Mouse (Mus musculus): ENCODE measurements around the gene Tceanc2.
A peak's percentile ranks its signal among the peaks of the same experiment; 100 is the strongest.

Gene Tceanc2

DNA sequence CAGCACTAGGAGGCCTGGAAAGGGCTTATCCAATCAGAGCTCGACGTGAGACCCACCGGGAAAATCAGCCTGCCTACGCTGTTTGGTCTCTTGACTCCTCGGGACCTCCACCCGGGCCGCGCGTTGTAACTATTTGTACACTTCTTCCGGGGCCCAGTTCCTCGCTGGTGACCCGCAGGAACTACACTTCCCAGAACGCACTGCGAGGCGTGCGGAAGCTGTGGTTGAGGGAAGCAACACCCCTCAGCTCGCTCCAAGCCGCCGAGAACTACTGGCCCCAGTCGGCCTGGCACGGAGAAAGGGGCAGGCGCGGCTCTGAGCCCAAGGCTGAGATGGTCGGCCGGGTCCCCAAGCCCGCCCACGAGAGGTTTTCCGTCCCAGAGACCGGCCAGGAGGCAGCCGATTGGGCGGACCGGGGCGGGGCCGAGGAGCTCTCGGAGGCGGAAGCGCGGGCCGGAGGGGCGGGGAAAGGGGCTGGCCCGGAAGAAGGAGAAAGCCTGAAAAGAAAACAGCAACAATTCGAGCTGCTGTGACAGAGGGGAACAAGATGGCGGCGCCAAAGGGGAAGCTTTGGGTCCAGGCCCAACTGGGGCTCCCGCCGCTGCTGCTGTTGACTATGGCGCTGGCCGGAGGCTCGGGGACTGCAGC is 610 bp downstream of the Tceanc2 start, which contains the start of gene Tmem59:
Gene Tmem59, plus strand, starts transcription at position 218 of the 648 bp plus-strand sequence.
- peak; percentile 98 for DNase-seq (ENCODE audit: low spot score)

DNA sequence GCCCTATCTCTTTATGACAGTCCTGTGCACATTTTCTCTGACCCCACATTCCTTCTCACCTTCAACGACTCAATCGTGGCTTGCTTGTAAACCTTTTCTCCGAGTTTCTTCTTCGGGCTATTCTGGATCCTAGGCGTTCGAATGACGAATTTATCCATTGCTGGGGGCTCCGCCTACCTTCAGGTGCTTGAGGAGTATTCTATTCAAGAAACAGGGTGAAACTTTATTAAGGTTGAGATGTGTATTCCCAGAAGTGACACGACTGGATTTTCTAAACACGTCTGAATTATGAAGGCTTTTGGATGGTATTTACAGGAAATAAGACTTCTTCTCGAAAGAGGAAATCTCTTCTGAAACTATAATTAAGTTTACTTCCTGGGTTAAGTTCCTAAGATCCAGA is 1.4 kb downstream of the Tceanc2 start:
- DNase-seq (ENCODE audit: low spot score): no peak

DNA sequence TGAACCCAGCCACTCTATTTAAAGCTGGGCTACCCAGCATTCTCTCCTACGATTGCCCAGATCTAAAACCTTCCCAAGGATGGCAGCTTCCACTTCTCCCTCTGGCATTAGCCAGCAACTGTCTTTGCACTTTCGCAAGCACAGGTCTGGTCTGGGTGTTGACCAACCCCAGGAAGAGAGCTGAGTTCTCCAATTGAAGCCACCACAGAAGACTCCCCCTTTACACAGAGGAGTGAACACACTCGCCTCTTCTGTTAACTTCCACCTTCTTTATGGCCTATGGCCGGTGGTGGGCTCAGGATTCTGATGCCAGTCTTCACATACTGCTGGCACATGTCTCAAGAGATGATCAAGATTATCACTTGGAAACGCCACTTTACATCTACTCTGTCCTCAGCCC is 11.1 kb downstream of the Tceanc2 start:
- DNase-seq (ENCODE audit: low spot score): no peak

DNA sequence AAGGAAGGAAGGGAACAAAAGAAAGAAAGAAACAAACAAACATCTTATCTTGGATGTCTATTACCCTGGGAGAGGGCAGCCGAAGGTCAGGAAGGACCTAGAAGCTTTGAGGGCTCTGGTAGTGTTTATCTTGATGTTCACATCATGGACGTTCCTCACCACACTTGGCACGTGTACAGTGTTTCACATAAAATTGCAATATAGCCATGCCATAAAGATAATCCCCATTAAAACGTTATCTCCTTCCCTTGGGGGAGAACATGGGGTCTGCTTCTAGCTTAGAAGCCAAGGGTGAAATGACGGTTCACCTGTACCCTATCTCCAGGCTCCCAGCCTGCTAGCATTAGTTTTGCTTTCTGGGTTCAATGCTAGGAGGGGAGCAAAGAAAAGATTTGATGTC is 12.2 kb downstream of the Tceanc2 start:
- no peak for DNase-seq (ENCODE audit: low spot score)

DNA sequence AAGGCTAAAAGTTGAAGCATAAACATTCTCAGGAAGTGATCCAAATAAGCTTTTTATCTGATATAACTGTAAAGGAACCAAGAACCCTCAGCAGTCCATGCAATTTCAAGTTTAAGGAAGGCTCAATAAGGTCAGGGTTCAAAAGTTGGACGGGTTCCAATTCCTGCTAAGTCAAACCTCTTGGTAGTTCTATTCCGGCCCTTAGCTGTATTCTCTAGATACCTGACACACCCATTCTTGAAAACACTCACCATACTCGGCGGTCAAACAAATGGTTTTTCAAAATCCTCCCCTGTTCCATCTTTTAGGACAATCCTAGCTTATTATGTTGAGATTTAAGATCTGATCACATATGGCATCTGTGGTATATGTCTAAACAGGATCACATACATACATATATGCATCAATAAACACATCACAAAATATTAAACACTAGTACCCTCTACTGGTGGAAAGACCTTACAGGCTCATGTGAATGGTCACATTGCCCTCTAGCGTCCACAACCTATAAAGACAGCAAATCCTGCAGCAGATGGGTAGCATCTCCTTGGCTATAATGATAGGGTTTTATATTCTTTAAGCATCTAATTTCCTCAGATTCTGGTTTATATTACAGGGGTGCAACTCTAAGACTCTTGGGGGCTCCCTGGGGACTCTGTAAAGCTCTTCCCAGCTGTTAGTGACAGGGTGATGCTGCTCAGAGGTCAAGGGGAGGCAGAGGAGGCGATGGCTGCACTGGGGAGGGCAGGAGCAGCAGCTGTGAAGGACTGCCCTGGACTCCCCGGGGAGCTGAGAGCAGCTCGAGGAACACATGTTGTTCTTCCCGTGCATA is 14.9 kb downstream of the Tceanc2 start:
- peak; percentile 36 for DNase-seq (ENCODE audit: low spot score)

DNA sequence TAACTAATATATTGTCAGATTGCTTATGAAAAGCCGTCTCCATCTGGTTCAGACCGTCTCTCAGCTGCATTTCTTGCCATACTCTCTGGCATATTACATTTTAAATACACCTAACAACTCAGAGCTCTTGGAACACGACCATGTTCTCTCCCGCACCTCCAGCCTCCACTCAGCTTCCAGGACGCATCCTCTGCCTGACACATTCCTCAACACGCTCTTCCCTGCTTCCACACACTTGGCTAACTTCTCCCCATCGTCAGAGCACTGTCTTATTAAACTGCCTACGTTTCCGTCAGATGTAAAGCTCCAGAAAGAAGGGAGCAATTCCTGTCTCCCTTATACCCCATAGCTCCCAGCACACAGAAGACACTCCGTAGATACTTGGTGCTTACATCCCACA is 15.6 kb downstream of the Tceanc2 start:
- no peak for DNase-seq (ENCODE audit: low spot score)

DNA sequence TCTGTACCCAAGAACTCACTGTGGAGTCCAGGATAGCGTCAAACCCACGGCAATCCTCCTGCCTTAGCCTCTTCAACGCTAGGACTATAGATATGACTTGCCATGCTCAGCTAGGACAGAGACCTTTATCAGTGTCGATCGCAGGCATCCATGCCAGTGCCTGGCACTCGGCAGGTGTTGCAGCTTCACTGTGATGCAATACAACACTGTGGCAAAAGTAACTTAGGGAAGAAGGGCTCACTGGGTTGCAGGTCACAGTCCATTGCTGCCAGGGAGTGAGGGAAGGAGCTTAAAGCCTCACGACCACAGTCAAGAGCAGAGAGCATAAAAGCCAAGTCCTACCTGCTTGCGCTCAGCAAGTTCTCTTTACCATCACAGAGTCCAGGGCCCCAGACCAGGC is 18.7 kb downstream of the Tceanc2 start:
- DNase-seq (ENCODE audit: low spot score): no peak

DNA sequence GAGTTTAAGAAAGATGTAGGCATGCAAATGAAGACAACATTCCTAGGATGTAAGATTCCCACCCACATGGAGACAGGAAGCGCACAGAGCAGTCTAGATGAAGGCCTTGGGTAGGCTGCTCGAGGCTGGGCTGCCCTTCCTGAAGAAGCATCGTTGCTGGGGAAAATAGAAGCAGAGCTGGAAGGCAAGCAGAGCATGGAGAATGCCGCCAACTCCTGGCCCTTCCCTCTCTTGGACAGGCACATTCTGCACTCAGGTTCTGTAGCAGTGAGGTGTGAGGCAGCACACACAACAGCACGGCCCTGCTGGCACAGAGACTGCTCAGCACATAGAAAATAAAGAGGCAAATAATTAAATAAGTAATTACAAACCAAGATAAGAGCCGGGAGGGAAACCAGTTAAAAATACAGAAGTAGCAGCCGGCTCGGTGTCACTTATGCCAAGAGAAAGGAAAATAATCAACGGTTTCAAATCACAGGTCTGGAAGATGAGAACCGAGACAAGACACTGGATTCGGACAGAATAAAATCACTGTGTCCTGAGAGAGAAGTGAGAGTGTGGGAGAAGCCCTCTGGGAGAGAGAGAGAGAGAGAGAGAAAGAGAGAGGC is 19.6 kb downstream of the Tceanc2 start:
- DNase-seq (ENCODE audit: low spot score): no peak

DNA sequence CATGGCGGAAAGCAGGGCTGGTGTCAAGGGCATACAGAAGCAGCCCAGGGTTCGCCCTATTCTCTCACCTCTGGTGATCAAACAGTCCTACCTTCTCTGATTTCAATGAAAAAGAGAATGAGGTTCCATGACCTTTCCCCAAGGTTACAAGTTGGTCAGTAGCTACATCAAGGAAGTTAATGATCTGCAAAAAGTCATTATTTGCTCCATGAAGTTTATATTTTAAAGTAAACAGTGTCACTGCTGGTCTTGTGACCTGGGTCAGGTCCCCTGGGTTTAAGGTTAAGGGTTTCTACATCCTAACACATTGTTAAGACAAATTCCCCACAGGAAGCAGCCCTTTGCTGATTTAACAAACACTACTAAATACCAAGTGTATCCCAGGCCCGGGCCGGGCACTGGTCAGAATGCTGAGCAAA is 21.9 kb downstream of the Tceanc2 start:
- no peak for DNase-seq (ENCODE audit: low spot score)

DNA sequence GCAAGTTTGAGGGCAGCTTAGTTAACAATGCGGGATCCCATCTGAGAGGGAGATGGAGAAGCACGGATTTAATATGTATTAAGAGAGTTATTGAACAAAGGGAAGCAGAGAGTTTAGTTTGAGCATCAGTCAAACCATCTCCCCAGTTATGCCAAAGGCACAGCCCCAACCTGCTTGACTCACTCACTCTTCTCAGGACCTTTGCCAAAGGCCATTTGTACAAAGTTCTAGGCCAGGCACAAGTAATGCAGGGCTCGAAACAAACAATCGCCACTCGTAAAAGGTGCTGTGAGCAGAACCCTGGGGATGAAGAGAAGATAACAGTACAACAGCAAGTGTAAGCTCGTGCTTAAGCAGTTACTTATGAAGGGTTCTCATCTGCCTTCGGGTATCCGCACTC is 26.3 kb downstream of the Tceanc2 start:
- no peak for DNase-seq (ENCODE audit: low spot score)

DNA sequence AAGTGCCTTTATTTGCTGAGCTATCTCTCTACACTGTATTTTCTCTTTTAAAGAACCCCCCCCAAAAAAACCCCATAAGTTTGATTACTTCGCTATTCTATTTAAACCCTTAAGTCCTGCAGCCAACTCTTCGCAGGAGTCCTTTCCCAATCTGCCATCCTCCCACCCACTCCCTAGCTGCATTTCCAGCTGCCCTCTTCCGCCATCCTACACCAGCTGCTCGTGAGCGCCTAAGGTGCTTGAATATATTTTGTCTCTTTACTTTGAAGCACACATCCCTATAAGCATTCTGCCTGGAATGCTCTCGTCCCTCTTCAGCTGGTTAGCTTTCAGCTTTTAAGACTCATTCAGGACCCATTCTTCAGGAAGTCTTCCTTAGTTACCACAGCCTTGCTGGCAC is 27.9 kb downstream of the Tceanc2 start:
- DNase-seq (ENCODE audit: low spot score): no peak

DNA sequence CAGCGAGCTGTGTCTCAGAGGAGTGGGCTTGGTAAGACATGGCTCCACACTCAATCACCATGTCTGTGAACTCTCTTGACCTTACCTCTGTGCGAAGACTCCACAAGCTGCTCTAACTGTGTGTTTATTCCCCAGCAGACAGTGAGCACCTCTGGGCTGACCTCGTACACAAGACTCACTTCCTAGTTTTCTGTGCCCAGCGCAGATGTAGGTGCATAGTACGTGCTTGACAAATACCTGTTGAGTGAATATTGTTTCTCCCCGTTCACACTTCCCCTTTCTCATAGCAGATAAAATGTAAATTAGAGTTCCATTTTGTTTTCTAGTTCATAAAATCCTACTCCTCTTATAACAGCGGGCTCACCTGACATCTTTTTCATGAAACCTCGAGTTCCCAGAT is 35.4 kb downstream of the Tceanc2 start:
- DNase-seq (ENCODE audit: low spot score): no peak

DNA sequence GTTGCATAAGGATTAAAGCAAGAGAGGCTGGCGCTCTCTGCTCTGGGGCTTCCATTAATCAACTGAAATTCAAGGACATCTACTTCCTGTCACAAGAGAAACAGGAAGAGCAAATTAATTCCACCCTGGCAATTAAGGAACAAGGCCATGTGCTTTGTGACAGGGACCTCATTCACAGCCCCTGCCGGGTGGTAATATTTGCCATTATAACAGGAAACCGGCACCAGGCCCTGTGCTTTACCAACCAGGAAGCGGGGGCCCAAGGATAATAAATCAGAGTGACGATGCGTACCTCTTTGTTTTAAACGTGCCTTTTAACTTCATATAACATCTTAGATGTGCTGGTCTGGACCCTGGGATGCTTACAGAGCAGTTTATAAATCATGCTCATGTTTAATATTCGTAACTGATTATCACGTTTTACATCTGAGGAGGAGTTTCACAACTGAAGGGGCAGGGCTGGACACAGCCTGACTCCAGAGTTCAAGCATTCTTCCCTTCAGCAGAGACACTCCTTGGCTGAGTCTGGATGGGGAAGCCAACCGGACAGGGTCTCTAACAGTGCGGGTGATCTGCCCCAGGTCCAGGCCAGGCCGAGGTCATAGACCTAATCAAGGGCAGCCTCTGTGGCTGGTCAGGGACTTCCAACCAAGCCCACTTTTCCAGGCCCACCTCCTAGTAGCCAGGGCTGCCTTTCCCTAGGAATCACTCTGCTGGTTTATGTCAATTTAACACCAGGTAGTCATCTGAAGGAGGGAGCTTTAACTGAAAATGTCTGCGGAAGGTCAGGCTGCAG is 38.9 kb downstream of the Tceanc2 start:
- DNase-seq (ENCODE audit: low spot score): no peak

DNA sequence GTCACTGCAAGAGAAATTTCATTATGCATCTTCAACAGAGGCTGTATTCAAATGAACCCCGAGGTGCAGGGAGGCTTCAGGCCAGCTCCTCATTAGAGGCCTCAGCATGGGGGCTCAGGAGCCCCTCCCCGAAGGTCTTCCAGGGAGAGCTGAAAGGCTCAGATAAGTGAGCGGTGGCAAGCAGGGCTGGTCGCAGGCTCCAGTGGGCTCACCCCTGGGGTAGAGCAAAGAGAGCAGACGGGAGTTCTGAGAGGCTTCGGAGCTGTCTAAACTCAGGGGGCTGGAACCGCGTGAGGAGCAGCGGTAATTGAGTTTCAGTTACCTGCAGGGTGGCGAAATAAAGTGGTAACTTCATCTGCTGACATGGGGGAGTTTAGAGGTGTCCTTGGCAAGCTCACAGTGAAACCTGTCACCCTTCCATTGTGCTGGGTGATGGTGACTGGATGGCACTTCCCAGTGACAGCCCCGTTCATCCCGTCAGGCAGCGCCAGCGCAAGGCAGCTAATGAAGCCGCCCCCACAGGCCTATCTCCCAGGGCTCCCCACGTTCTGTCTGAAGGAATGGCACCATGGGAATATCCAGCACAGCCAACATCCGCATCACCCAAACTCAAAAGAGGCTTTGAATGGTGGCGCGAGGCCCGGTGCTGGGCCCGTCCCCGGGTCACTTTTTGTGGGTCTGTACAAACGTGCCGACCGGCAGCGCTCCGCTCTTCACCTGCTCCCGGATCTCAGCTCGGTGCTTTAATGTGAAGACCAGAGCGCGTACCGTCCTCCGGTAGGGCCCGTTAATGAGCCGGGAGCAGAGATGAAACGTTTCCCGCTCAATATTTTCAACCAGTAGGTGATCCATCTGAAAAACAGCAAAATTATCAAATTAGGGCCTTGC is 39.7 kb downstream of the Tceanc2 start:
- no peak for DNase-seq (ENCODE audit: low spot score)

DNA sequence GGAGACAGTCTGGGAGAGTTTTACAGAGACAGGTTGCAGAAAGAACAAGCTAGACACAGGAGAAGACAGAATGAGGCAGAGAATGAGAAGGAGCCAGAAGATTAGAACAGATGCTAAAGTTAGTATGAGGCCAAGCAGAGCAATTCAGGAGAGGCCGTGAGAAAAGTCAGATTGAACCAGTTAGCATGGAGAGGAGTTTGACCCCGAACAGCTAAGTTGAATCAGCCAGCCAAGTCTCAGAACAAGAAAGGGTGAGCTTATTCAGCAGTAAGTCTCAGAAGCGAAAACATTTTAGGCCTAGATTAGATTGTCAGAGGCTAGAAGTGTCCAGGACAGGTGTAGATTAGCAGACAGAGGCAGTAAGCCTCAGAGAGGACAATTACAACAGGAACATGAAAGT is 42.4 kb downstream of the Tceanc2 start:
- no peak for DNase-seq (ENCODE audit: low spot score)

DNA sequence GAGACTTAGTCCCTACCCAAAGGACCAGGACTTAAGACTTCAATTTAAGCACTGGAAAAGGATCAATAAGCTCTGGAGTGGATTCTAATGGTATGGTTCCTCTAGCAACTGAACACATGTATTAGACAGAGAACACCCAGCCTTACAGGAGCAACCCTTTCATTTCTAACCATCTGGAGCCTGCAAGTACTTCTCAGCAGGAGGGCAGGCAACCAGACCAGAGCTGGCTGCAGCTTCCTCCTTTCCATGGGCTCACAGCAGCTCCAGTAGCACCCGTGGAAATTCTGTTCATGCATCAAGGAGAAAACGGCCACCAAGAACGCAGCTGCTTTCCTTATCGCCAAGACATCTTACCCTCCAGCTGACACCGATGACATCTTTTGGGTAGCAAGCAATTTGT is 43.3 kb downstream of the Tceanc2 start:
- DNase-seq (ENCODE audit: low spot score): no peak

DNA sequence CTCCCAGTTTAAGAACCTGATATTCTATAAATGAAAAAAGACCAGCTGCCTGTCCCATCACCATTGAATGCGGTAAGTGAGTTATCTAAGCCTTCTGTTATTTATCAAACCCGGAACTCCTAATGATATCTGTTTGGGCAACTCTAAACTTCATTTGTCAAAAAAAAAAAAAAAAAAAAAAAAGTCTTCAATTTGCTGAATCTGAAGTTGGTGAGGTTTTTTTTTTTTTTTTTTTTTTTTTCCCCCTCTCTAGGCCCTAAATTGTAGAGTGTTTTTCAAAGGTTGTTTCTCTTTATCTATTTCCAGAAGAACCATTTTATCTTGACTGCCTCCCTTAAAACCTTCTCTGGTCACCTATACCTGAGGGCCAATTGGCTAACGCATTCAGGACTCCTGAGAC is 44.0 kb downstream of the Tceanc2 start:
- DNase-seq (ENCODE audit: low spot score): no peak

DNA sequence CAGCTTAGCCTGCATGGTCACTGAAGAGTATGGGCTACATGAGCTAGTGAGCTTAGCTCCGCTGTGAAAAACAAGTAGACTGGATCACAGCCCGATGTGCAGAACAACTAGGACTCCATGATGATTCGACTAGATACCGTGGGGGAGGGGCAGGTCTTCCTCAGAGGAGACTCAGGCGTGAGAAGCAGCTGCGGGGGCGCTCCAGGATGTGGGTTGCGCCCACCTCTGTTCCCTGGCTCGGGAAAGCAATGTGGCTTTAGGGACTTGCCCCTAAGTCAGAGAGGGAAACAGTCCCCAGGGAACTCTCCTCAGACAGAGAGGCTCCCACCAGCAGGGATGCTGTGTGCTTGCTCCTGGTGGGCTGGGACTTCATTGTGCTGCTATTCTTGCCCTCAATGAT is 48.4 kb downstream of the Tceanc2 start:
- DNase-seq (ENCODE audit: low spot score): no peak

DNA sequence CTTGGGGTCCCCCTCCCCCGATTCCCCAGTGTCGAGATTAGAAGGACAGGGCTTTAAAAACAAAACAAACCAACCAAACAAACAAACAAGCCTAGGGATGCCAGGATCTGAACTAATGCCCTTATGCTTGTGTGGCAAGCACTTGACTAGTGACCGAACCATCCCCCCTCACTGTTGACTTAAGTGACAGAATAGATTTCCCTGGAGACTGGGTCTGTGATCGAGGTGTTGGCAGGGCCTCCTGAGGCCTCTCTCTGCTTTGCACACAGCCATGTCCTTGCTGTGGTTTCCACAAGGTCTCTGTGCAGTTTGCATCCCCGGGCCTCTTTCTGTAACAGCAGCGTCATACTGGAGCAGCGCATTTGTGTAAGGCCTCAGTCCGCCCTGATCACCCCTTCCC is 49.5 kb downstream of the Tceanc2 start:
- DNase-seq (ENCODE audit: low spot score): no peak

DNA sequence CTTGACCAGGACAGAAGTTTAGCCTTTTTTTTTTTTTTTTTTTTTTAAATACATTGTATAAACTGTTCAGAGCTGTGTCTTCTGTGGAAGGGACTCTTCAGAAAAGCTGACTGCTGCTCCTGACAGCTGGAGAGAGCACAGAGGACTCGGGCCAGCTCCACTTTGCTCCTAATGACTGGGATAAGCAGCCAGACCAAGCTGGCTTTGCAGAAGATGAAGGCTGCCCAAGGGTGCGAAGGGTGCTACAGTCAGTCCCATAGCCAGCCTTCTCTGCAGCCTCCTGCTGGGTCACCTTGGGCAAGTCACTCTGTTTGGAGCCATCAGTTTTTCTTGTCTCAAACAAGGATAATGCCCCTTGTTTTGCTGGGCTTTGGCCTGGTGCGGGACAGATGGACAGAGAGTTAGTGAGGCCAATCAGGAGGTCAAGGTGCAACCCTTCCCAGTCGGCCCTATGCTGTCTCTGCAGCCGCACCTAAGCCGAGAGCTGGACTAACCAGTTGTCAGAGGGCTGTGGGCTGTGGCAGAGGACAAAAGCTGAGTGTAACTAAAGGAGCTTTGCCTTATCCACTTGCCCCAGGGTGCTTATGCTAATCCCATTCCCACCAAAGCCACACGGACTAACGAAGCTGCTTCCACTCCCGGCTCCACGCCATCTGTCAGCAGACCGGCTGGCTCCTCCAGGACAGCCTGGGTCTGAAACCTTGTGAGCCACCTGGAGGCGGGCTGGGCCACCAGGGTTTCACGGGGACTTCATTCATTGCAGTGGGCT is 50.8 kb downstream of the Tceanc2 start:
- no peak for DNase-seq (ENCODE audit: low spot score)

Data from ovary, postnatal 36 days (tissue).